Mouse (Mus musculus): ENCODE results near the gene Cs.

DNA sequence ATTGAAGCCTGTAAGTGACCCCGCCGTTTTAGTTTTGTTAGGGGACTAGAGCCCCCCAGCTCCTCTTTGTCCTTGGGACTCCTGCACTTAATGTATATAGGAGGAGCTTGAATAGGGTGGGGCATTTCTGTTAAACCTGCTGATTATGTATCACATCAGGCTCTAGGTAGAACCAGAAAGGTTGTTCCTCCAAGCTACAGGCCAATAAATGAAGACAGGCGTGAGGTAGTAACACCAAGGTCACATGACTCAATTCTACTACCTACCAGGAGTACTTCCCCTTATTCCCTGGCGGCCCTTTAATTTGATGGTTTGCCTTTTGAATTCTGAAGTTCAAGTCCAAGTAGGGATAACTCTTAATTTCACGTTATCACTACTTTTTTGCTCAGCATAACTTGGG lies 881 bp downstream of the Cs start:
- no peak for TF ChIP-seq CTCF (conservative IDR thresholded peaks at IDR 0.05; ENCODE audit: low read length)
- TF ChIP-seq POU5F1 (IDR thresholded peaks at IDR 0.05; ENCODE audit: borderline replicate concordance, low read length) = no peak
